Mouse (Mus musculus) intestine, embryonic 16.5 days (tissue): ENCODE measurements around the gene Dse. TPM values are rescaled to one million over a fixed set of nuclear protein-coding genes. Genes with fewer than 3 reads are reported as not detected.
"Not testable (repeated sequence)": the region's sequence is repeated elsewhere in the genome, so short reads cannot be mapped to it uniquely, and the experiment has no call there.

Experiments
- ATAC-seq: fragments of 200-750 bp; cut with Nextera tagmentation; 2 replicates; pipeline ENCODE4 v1.8.0; 2017; ENCODE audit warnings: moderate TSS enrichment, moderate library complexity
- H3K27ac ChIP-seq: fragments of 300-500 bp; sonication (generic); 2 replicates; pipeline ENCODE4 v1.5.1; 2014; ENCODE audit warnings: mild to moderate bottlenecking, low read length
- H3K27me3 ChIP-seq: fragments of 300-500 bp; sonication (generic); replicated peaks from 2 replicates; pipeline ENCODE4 v1.6.1; 2014; ENCODE audit warnings: low read length, control low read depth, mixed read lengths; ENCODE audit not compliant: control insufficient read depth, insufficient read depth
- H3K36me3 ChIP-seq: fragments of 300-500 bp; sonication (generic); 2 replicates; pipeline ENCODE4 v1.6.1; 2014; ENCODE audit warnings: low read length, control low read depth; ENCODE audit not compliant: control insufficient read depth, insufficient read depth
- H3K4me1 ChIP-seq: fragments of 300-500 bp; sonication (generic); 2 replicates; pipeline ENCODE4 v1.6.1; 2014; ENCODE audit warnings: low read length, control low read depth, mixed read lengths; ENCODE audit not compliant: control insufficient read depth, insufficient read depth
- H3K4me2 ChIP-seq: fragments of 300-500 bp; sonication (generic); 2 replicates; pipeline ENCODE4 v1.6.1; 2014; ENCODE audit warnings: low read depth, low read length, control low read depth
- H3K4me3 ChIP-seq: fragments of 300-500 bp; sonication (generic); 2 replicates; pipeline ENCODE4 v1.5.1; 2014; ENCODE audit warnings: mild to moderate bottlenecking, low read length
- H3K9ac ChIP-seq: fragments of 300-500 bp; sonication (generic); 2 replicates; pipeline ENCODE4 v1.6.1; 2014; ENCODE audit warnings: low read depth, low read length
- H3K9me3 ChIP-seq: fragments of 300-500 bp; sonication (generic); 2 replicates; pipeline ENCODE4 v1.6.1; 2016; ENCODE audit warnings: low read length, control low read depth; ENCODE audit not compliant: control insufficient read depth
- WGBS: fragments of 180-500 bp; shearing (Covaris S2); extraction: QIAGEN DNeasy Blood & Tissue Kit; methylation state at CpG from one replicate; pipeline ENCODE4 v1.1.7; 2014; 5-methylcytosine and 5-hydroxymethylcytosine counted together
- polyA plus RNA-seq: library from polyadenylated mRNA; unstranded; fragments of >200 nt; fragmentation: Nextera tagmentation; extraction: Ambion mirVana; gene quantifications from 2 replicates; pipeline ENCODE4 v1.2.1, GENCODE M21; 2015

Gene Dse
- 13.6 and 14.8 TPM in 2 replicates for polyA plus RNA-seq

DNA sequence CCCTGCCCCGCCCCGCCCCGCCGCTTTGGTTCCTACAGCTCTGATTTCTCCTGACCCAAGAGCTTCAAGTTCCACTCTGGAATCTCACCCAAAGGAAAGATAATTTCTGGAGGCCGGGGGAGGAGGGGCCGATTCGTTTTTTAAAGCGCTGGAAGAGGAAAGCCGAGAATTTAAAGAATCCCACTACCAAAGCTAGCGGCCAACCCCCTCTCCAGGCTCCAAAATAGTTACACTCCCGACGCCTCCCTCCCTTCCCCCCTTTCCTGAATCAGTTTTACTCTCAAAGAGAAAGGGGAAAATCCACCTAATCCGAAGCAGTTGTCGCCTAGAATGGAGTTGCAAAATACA is at the start of gene Dse:
TSS of gene Dse (minus strand) at position 213 of the 348 bp plus-strand sequence.
- no peaks in the 10 kb centered on the region; the same call in 1 of the 2 replicates for H3K4me1 ChIP-seq
- peak within 1 kb of the TSS; percentile 78 for H3K4me2 ChIP-seq
- no peaks in the 10 kb centered on the region for H3K9me3 ChIP-seq
- H3K36me3 ChIP-seq: no peaks in the 10 kb centered on the region
- H3K27me3 ChIP-seq: no peaks in the 10 kb centered on the region
- WGBS: 0% methylated on average over 10 of the region's 14 CpGs
- peak within 1 kb of the TSS; percentile 86 for H3K9ac ChIP-seq
- ATAC-seq: no peak; the same call in 1 of the 2 replicates
- H3K4me3 ChIP-seq: peak within 1 kb of the TSS; percentile 86
- H3K27ac ChIP-seq: peak within 1 kb of the TSS; percentile 90

GRCm38 (mm10) chr10:34252833-34253232 is 45.3 kb upstream of the Dse start:
- 90% methylated on average over 9 of the region's 9 CpGs for WGBS
- H3K4me3 ChIP-seq, H3K27me3 ChIP-seq, H3K9ac ChIP-seq, H3K36me3 ChIP-seq, ATAC-seq, H3K27ac ChIP-seq, H3K4me1 ChIP-seq, H3K4me2 ChIP-seq, H3K9me3 ChIP-seq: not testable (repeated sequence)

DNA sequence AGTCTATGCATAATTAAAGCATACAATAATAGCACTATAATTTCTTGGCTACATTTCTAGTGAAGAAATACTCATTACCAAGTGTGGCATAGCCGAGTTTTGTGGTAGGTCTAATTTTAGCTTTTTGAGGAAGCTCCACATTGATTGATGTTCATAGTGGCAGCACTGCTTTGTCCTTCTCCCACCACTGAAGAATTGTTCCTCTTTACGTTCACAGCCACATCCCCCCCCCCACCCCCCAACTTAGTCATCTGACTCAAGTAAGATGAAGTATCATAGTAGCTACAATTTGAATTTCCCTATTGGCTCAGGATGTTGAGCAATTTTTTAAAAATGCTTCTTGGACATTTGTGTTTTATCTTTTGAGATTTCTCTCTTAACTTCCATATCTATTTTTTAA is 42.1 kb upstream of the Dse start:
- Histone ChIP-seq H3K4me1 (no peaks in the 10 kb centered on the region), H3K36me3 (no peaks in the 10 kb centered on the region), H3K9me3 (no peaks in the 10 kb centered on the region), H3K4me3 (no peak overlapping the region), H3K27ac (no peak overlapping the region), H3K9ac (no peak overlapping the region), H3K27me3 (no peaks in the 10 kb centered on the region), H3K4me2 (no peak overlapping the region)
- 57% methylated on average over 2 of the region's 2 CpGs for WGBS
- no peak for ATAC-seq

DNA sequence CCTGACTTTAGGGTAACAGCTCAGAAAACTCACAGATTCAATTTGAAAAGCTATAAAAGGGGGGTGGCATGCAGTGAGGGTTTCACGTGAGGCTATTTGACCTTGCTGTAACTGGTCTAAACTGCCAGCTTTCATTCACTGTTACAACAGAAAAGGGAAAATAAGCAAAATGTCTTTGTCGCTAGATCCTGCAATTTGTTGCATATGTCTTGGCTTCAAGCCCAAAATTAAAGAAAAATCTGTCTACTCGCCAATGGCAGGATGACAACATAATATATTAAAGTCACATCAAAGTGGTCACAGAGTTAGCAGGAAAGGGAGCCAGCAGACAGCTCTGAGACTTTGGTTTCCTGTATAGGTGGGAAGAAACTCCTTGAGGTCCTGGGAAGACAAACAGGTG is 40.2 kb upstream of the Dse start:
- Histone ChIP-seq H3K27ac (no peak overlapping the region), H3K4me1 (no peaks in the 10 kb centered on the region), H3K9ac (no peak overlapping the region), H3K4me2 (no peak overlapping the region), H3K27me3 (no peaks in the 10 kb centered on the region), H3K36me3 (no peaks in the 10 kb centered on the region), H3K4me3 (no peak overlapping the region), H3K9me3 (no peaks in the 10 kb centered on the region)
- WGBS: 32% methylated on average over 3 of the region's 3 CpGs
- no peak for ATAC-seq

DNA sequence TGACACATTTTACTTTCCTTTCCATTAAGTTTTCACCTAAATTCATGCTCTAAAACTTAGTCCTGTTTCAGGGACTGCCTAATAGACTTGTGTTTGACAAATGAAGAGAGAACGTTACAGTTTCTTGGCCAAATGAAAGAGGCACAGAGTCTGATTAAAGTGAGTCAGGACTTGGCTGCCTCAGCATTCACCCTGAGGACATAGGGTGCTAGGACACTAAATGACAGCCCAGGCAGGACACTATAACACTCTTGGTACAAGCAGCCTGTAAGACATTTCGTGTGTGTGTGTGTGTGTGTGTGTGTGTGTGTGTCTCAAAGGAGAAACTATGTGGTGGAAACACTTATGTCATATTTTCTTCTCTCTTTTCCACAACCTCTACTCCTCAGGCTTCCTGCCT is 38.6 kb upstream of the Dse start:
- ATAC-seq: no peak
- no peaks in the 10 kb centered on the region for H3K4me1 ChIP-seq
- WGBS: 68% methylated on average over 2 of the region's 2 CpGs
- no peaks in the 10 kb centered on the region for H3K27me3 ChIP-seq
- H3K36me3 ChIP-seq: no peaks in the 10 kb centered on the region
- no peaks in the 10 kb centered on the region for H3K9me3 ChIP-seq
- H3K4me3 ChIP-seq: no peak overlapping the region
- H3K9ac ChIP-seq: no peak overlapping the region
- no peak overlapping the region for H3K4me2 ChIP-seq
- no peak overlapping the region for H3K27ac ChIP-seq

DNA sequence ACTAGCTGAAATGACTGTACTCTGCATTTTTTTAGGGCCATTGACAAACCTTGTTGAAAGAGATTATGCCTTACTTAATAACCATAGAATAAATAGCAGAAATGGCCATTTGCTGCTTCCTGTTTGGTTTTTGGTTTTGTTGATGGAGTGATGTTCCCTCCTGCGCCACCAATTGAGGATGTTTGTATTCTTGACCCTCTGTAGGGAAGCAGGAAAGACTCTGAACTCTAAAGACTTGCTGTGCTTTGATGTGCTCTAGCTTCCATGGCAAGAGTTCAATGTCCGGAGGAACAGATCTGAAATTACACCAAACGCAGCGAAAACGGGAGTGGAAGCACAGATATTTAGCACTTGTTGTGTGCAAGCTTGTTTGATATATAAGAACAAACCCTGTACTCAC is 37.2 kb upstream of the Dse start:
- no peak overlapping the region for H3K9ac ChIP-seq
- ATAC-seq: no peak
- H3K9me3 ChIP-seq: no peaks in the 10 kb centered on the region
- no peaks in the 10 kb centered on the region for H3K27me3 ChIP-seq
- no peaks in the 10 kb centered on the region for H3K36me3 ChIP-seq
- H3K4me1 ChIP-seq: no peaks in the 10 kb centered on the region
- no peak overlapping the region for H3K4me3 ChIP-seq
- no peak overlapping the region for H3K4me2 ChIP-seq
- no peak overlapping the region for H3K27ac ChIP-seq
- 71% methylated on average over 5 of the region's 5 CpGs for WGBS

GRCm38 (mm10) chr10:34238536-34238935 is 31.0 kb upstream of the Dse start:
- ATAC-seq: no peak
- Histone ChIP-seq H3K4me1 (0 out of 2 replicates have a peak, but pooled peaks cover 2% of the 10 kb centered on the region), H3K4me3 (no peak overlapping the region), H3K9ac (no peak overlapping the region), H3K36me3 (no peaks in the 10 kb centered on the region), H3K27ac (no peak overlapping the region), H3K4me2 (no peak overlapping the region), H3K27me3 (no peaks in the 10 kb centered on the region), H3K9me3 (no peaks in the 10 kb centered on the region)
- WGBS: 69% methylated on average over 4 of the region's 4 CpGs

DNA sequence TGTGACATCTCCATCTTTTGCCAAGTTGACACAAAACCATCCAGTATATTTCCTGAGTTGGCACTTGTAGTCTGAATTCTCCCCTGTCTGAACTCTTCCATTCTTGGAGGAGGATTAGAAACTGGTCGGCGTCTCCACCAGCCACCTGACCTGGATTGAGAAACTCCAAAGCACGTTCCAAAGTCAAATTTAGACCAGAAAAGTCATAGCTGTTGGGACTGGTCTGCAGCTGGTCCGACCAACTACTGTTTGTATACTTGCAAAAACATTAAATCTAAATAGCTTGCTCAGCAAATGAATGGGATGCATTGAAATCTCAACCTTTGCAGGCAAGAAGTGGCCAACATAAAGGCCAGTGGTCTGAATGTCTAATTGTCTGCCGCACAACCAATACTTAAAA is 29.1 kb upstream of the Dse start:
- Histone ChIP-seq H3K9me3 (no peaks in the 10 kb centered on the region), H3K4me2 (no peak overlapping the region), H3K4me1 (0 out of 2 replicates have a peak, but pooled peaks cover 2% of the 10 kb centered on the region), H3K9ac (no peak overlapping the region), H3K27me3 (no peaks in the 10 kb centered on the region), H3K36me3 (no peaks in the 10 kb centered on the region), H3K4me3 (no peak overlapping the region), H3K27ac (no peak overlapping the region)
- ATAC-seq: no peak
- WGBS: 85% methylated on average over 5 of the region's 5 CpGs

DNA sequence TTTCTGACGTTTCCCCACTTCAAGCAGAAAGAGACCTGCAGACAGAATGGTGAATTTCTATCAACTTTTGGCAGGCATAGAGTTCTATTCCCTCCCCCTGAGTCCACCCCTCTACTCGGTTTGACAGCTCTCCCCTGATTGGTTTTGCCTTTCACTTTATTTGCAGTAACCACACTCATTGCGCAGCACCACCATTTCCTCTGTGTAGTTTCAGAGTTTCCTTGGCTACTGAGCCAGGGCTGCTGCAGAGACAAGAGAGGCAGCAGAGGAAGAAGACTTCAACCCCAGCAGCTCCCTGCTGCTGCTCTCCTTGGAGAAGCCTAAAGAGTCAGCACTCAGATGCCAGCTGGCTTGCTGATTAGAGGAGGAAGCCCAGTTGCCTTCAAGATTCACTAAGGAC is 27.9 kb upstream of the Dse start:
- no peak overlapping the region for H3K4me2 ChIP-seq
- H3K9me3 ChIP-seq: no peaks in the 10 kb centered on the region
- no peak overlapping the region for H3K27ac ChIP-seq
- WGBS: 33% methylated on average over 3 of the region's 3 CpGs
- no peak overlapping the region for H3K9ac ChIP-seq
- H3K4me3 ChIP-seq: no peak overlapping the region
- H3K4me1 ChIP-seq: 0 out of 2 replicates have a peak, but pooled peaks cover 2% of the 10 kb centered on the region
- no peak for ATAC-seq
- H3K27me3 ChIP-seq: no peaks in the 10 kb centered on the region
- H3K36me3 ChIP-seq: no peaks in the 10 kb centered on the region
